Mouse (Mus musculus): ENCODE measurements around the gene Bcar3. TPM values are rescaled to one million over a fixed set of nuclear protein-coding genes. Genes with fewer than 3 reads are reported as not detected.

The Bcar3 gene
- polyA plus RNA-seq, 1 experiment from 2014 or later = 5.2 TPM

GRCm38 (mm10) chr3:122445696-122446095, 151.8 kb downstream of the Bcar3 start:
- no peaks in the 10 kb centered on the region for H3K36me3 ChIP-seq
- no peak for DNase-seq (ENCODE audit: low spot score)
- no peaks in the 10 kb centered on the region for H3K27me3 ChIP-seq (ENCODE audit: low read depth, poor library complexity, severe bottlenecking)
- peaks cover 5% of the 10 kb centered on the region; the same call in 1 of the 2 replicates for H3K4me1 ChIP-seq
- H3K4me3 ChIP-seq = no peak overlapping the region
- no peak overlapping the region for H3K27ac ChIP-seq
- WGBS = 89% methylated on average over 11 of the region's 11 CpGs
- no peaks in the 10 kb centered on the region for H3K9me3 ChIP-seq (replicated peaks)

- no peak overlapping the region for H3K4me3 ChIP-seq
- H3K9me3 ChIP-seq (replicated peaks) = no peaks in the 10 kb centered on the region
- no peaks in the 10 kb centered on the region for H3K36me3 ChIP-seq
- no peaks in the 10 kb centered on the region for H3K27me3 ChIP-seq (ENCODE audit: low read depth, poor library complexity, severe bottlenecking)
- WGBS = 78% methylated on average over 8 of the region's 8 CpGs
- H3K4me1 ChIP-seq = peaks cover 5% of the 10 kb centered on the region; the same call in 1 of the 2 replicates
- no peak overlapping the region for H3K27ac ChIP-seq
- DNase-seq (ENCODE audit: low spot score) = no peak
Observed at GRCm38 (mm10) chr3:122446678-122447077, 152.7 kb downstream of the Bcar3 start.

DNA sequence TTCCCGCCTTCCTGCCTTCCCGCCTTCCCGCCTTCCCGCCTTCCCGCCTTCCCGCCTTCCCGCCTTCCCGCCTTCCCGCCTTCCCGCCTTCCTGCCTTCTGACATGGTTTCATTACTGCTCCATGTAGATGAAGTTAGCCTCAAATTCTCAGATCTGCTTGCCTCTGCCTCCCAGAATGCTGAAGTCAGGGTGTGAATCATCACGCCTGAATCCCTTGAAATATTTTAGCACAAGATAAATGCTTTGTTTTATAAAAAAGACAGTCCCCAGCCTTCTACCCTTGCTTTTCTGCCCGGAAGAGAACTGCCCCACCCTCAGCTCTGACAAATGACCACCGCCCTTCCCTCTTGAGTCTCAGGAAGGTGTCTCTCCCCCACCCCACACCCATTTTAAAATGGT, 154.3 kb downstream of the Bcar3 start:
- no peaks in the 10 kb centered on the region for H3K36me3 ChIP-seq
- H3K9me3 ChIP-seq (replicated peaks) = no peaks in the 10 kb centered on the region
- peaks cover 5% of the 10 kb centered on the region; the same call in 1 of the 2 replicates for H3K4me1 ChIP-seq
- 97% methylated on average over 13 of the region's 13 CpGs for WGBS
- H3K4me3 ChIP-seq = no peak overlapping the region
- no peak overlapping the region for H3K27ac ChIP-seq
- H3K27me3 ChIP-seq (ENCODE audit: low read depth, poor library complexity, severe bottlenecking) = no peaks in the 10 kb centered on the region
- DNase-seq (ENCODE audit: low spot score) = no peak

DNA sequence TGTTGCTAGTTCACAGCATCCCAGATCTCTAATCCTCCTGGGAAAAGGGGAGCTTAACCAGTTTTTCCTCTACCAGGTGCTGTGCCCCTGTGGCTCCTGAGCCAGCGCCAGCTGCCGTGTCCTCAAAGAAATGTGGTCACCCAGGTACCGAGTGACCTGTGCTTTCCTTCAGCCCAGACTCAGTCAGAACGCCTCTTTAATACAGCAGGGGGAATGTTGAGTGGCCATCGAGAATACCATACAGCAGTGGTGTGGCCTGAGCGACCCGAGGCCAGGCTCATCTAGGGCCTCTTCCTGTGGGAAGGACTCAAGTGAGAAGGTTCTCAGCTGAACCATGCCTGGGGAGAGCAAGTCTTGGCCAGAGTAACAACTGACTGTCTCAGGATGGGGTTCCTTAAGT, 156.1 kb downstream of the Bcar3 start:
- DNase-seq (ENCODE audit: low spot score) = no peak
- peaks cover 5% of the 10 kb centered on the region; the same call in 1 of the 2 replicates for H3K4me1 ChIP-seq
- H3K27ac ChIP-seq = no peak overlapping the region
- WGBS = 93% methylated on average over 7 of the region's 7 CpGs
- no peak overlapping the region for H3K4me3 ChIP-seq
- H3K27me3 ChIP-seq (ENCODE audit: low read depth, poor library complexity, severe bottlenecking) = no peaks in the 10 kb centered on the region
- H3K9me3 ChIP-seq (replicated peaks) = no peaks in the 10 kb centered on the region
- no peaks in the 10 kb centered on the region for H3K36me3 ChIP-seq

DNA sequence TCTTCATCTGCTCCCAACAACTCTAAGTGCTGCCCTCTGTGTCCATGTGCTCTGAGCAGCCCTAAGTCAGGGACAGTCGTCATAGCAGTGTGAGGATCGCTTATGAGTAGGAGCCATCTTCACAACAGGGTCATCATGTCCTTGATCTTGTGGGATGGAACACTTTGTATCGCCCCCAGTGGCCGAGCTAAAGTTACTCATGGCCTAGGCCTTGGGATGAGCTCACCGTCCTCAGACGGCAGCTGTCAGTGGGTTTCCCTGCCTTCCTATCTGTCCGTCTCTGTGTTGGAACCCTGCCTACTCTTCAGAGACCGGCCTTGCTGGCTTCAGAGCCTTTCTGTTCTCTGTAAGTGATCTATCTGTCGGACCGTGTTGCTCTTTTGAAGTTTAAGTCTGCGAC, 159.9 kb downstream of the Bcar3 start:
- Histone ChIP-seq H3K27me3 (ENCODE audit: low read depth, poor library complexity, severe bottlenecking) (no peaks in the 10 kb centered on the region), H3K9me3 (replicated peaks) (no peaks in the 10 kb centered on the region), H3K27ac (no peak overlapping the region), H3K4me3 (no peak overlapping the region), H3K4me1 (0 out of 2 replicates have a peak, but pooled peaks cover 3% of the 10 kb centered on the region), H3K36me3 (no peaks in the 10 kb centered on the region)
- 87% methylated on average over 11 of the region's 11 CpGs for WGBS
- DNase-seq (ENCODE audit: low spot score) = no peak

- no peaks in the 10 kb centered on the region for H3K36me3 ChIP-seq
- no peak overlapping the region for H3K4me3 ChIP-seq
- 91% methylated on average over 4 of the region's 4 CpGs for WGBS
- peaks cover 13% of the 10 kb centered on the region for H3K4me1 ChIP-seq
- H3K9me3 ChIP-seq (replicated peaks) = no peaks in the 10 kb centered on the region
- DNase-seq (ENCODE audit: low spot score) = no peak
- H3K27me3 ChIP-seq (ENCODE audit: low read depth, poor library complexity, severe bottlenecking) = no peaks in the 10 kb centered on the region
- H3K27ac ChIP-seq = no peak overlapping the region
Observed at GRCm38 (mm10) chr3:122456156-122456555, 162.2 kb downstream of the Bcar3 start.

GRCm38 (mm10) chr3:122456807-122457206, 162.9 kb downstream of the Bcar3 start:
- Histone ChIP-seq H3K4me1 (peaks cover 18% of the 10 kb centered on the region), H3K36me3 (no peaks in the 10 kb centered on the region), H3K4me3 (no peak overlapping the region), H3K27me3 (ENCODE audit: low read depth, poor library complexity, severe bottlenecking) (no peaks in the 10 kb centered on the region), H3K9me3 (replicated peaks) (no peaks in the 10 kb centered on the region), H3K27ac (no peak overlapping the region)
- DNase-seq (ENCODE audit: low spot score) = no peak
- WGBS = 87% methylated on average over 4 of the region's 4 CpGs

- Histone ChIP-seq H3K4me1 (peaks cover 26% of the 10 kb centered on the region), H3K9me3 (replicated peaks) (no peaks in the 10 kb centered on the region), H3K27ac (no peak overlapping the region), H3K36me3 (no peaks in the 10 kb centered on the region), H3K27me3 (ENCODE audit: low read depth, poor library complexity, severe bottlenecking) (no peaks in the 10 kb centered on the region), H3K4me3 (no peak overlapping the region)
- DNase-seq (ENCODE audit: low spot score) = no peak
- WGBS = 17% methylated on average over 1 of the region's 1 CpGs
Observed at GRCm38 (mm10) chr3:122457723-122458122, 163.8 kb downstream of the Bcar3 start.

- Histone ChIP-seq H3K36me3 (no peaks in the 10 kb centered on the region), H3K27ac (no peak overlapping the region), H3K9me3 (replicated peaks) (no peaks in the 10 kb centered on the region), H3K4me1 (peaks cover 33% of the 10 kb centered on the region), H3K27me3 (ENCODE audit: low read depth, poor library complexity, severe bottlenecking) (no peaks in the 10 kb centered on the region), H3K4me3 (no peak overlapping the region)
- 84% methylated on average over 8 of the region's 8 CpGs for WGBS
- no peak for DNase-seq (ENCODE audit: low spot score)
Observed at GRCm38 (mm10) chr3:122458743-122459142, 164.8 kb downstream of the Bcar3 start.

GRCm38 (mm10) chr3:122460848-122461511, 167.0 kb downstream of the Bcar3 start:
- Histone ChIP-seq H3K27me3 (ENCODE audit: low read depth, poor library complexity, severe bottlenecking) (no peaks in the 10 kb centered on the region), H3K4me3 (no peak overlapping the region), H3K36me3 (no peaks in the 10 kb centered on the region), H3K4me1 (peaks cover 33% of the 10 kb centered on the region), H3K27ac (peak overlapping the region; percentile 65), H3K9me3 (replicated peaks) (no peaks in the 10 kb centered on the region)
- WGBS = 72% methylated on average over 8 of the region's 8 CpGs
- no peak for DNase-seq (ENCODE audit: low spot score)

DNA sequence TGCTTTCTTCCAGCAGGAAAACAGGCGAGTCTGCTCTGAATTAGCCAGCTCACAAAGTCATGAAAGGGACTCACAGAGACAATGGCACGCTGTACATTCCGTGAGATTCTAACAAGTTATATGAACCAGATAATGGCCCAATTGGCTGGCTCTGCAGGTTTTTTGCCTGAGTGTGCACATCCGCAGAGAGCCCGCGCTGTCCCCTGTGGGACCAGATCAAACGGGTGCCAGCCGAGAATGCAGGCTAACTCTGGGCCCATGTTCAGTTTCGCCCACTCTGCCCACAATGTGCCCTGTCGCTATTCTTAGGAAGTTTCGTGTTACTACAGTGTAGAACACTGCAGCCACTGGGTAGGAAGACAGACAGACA, 167.6 kb downstream of the Bcar3 start:
- Histone ChIP-seq H3K36me3 (no peaks in the 10 kb centered on the region), H3K4me3 (no peak overlapping the region), H3K27me3 (ENCODE audit: low read depth, poor library complexity, severe bottlenecking) (no peaks in the 10 kb centered on the region), H3K4me1 (peaks cover 33% of the 10 kb centered on the region), H3K27ac (peak overlapping the region; percentile 65; the same call in 1 of the 2 replicates), H3K9me3 (replicated peaks) (no peaks in the 10 kb centered on the region)
- DNase-seq (ENCODE audit: low spot score) = no peak
- WGBS = 82% methylated on average over 11 of the region's 11 CpGs

DNA sequence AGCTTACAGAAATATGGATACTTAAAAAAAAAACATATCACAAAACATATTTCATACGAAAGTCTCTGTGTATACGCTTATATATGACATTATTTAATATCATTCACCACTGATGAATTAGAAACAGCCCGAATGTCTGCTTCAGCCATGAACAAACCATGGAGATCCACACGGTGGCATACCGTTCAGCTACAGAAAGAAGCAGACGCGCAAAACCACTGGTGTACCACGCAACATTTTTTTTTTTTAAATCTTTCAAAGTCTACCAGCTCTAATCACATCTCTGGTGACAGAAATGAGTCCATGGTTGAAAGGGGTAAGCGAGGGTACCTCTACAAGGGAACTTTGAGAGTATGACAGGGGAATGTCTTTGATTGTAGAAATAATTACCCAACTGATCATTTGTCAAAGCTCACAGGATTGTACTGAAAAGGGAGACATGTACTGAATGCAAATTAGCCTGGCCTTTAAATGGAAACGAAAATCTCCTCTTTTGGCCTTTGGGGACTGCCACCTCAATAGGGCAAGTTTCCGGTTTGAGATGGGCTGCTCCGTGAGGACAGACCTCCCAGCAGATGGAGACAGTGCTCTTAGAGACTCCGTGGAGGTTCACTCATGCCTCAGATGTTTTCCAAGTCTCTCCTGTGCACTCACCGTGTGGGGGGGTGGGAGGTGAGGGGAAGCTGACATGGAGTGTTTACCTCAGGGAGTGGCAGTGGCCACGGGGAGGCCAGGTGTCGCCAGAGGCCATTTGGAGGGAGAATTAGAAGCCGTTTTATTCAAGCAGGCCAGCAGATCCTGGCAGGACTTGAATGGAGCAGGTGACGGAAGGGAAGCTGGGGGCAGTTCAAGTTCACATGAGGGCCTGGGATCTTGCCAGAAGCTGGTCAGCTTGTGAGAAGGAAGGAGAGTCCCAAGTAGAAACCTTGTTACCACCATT, 168.3 kb downstream of the Bcar3 start:
- Histone ChIP-seq H3K27ac (no peak overlapping the region; the same call in 1 of the 2 replicates), H3K27me3 (ENCODE audit: low read depth, poor library complexity, severe bottlenecking) (no peaks in the 10 kb centered on the region), H3K4me3 (no peak overlapping the region), H3K36me3 (no peaks in the 10 kb centered on the region), H3K9me3 (replicated peaks) (no peaks in the 10 kb centered on the region), H3K4me1 (peaks cover 33% of the 10 kb centered on the region)
- DNase-seq (ENCODE audit: low spot score) = no peak
- 64% methylated on average over 18 of the region's 18 CpGs for WGBS

- Histone ChIP-seq H3K27ac (no peak overlapping the region), H3K27me3 (ENCODE audit: low read depth, poor library complexity, severe bottlenecking) (no peaks in the 10 kb centered on the region), H3K4me3 (no peak overlapping the region), H3K4me1 (peaks cover 30% of the 10 kb centered on the region), H3K36me3 (no peaks in the 10 kb centered on the region), H3K9me3 (replicated peaks) (no peaks in the 10 kb centered on the region)
- WGBS = 83% methylated on average over 9 of the region's 9 CpGs
- no peak for DNase-seq (ENCODE audit: low spot score)
Observed at GRCm38 (mm10) chr3:122463166-122463565, 169.2 kb downstream of the Bcar3 start.

Measured in limb, embryonic 10.5 days (tissue).